Mouse (Mus musculus) lung, postnatal 25 days (tissue): ENCODE results near the gene Baz2b.
"Not testable (repeated sequence)": the region's sequence is repeated elsewhere in the genome, so short reads cannot be mapped to it uniquely, and the experiment has no call there.

Source experiments
- DNase-seq: peaks from one replicate; pipeline ENCODE4 v3.0.0; 2022; ENCODE audit warnings: low spot score

Gene Baz2b

DNA sequence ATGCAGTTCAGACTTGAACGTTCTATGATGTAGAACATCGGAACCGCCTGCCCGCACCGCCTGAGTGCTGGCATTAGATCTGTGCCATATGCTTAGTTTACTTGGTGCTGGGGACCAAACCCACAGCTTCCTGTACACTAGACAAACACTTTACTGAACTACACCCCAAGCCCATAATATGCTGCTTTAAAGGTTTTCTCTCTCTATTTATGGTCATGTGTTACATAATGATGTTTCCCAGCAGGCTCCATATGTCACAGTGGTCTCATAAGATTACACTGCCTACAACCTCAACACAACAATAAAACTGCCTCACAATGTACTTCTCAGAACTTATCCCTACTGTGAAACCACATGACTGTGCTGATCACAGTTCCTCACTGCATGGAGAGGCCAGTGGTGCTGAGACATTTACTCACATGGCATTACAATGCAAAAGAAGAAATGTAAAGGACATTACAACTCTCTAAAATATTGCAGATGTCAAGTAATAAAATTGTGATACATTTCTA lies 9.5 kb downstream of the Baz2b start:
- no peak for DNase-seq

DNA sequence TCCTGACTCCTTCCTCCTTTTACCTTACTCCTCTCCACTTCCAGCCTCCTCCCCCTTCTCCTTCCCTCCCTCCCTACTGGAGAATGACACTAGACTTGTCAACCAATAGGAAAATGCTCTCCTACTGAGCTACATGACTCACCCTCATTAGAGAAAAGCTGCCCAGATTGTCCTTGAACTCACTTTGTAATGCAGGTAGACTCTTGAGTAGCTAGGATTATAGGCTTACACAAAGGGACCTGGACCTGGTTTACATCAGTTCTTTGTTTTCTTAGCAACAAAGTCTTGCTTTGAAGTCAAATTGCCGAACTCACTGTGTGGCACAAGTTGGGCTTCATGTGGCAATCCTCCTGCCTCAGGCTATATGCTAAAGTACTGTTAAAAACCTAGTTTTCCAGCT lies 12.8 kb downstream of the Baz2b start:
- DNase-seq = no peak

GRCm38 (mm10) chr2:60181696-60182095 lies 27.9 kb downstream of the Baz2b start:
- DNase-seq = no peak

- DNase-seq = no peak
These were observed 32.1 kb downstream of the Baz2b start for GRCm38 (mm10) chr2:60177490-60177889.

GRCm38 (mm10) chr2:60176087-60176486 lies 33.6 kb downstream of the Baz2b start:
- peak; percentile 40 for DNase-seq

DNA sequence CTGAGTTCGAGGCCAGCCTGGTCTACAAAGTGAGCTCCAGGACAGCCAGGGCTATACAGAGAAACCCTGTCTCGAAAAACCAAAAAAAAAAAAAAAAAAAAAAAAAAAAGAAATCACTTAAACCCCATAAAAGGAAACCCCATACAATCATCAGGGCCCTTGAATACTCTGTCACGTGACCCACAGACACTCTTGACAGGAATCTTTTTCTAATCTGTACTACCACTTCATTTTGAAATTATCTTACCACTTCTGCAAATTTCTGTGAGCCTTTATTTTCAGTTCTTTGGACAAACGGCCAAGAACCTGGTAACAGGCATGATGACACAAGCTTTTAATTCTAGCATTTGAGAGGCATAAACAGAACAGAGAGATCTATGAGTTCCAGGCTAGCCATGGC lies 34.6 kb downstream of the Baz2b start:
- DNase-seq = no peak

DNA sequence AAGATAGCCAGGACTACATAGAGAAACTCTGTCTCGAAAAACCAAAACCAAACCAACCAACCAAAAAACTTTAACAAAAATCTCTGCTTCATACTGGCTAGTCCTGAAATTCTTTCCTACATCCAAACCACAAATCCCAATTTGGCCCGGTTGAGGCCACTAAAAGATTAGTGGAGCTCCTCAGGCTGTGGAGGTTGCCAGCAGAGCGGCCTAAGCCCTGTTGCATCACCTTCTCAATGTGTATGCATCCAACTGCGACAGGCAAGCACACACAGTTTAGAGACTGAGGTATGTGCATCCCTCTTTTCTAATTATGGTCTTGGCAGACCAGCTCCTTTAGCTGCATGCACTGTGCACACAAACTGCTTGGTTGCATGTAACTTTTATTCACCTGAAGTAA lies 36.0 kb downstream of the Baz2b start:
- no peak for DNase-seq

GRCm38 (mm10) chr2:60173190-60173589 lies 36.4 kb downstream of the Baz2b start:
- DNase-seq = no peak

DNA sequence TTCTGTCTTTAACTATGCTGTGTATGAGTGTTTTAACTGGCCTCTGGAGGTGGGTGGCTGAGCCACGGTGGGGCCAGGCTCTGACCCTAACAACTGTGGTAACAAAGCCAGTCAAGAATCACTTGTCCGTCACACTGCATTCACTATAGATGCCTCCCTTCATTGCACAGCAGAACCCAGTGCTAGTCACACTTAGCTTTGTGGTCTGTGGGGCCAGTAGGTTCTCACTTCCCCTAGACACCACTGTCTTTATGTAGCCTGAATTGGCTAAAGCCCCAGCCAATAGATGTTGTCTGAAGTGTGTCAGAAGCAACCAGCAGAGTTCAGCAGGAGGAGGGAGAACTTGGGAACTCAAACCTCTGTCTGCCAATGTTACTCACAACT lies 37.1 kb downstream of the Baz2b start:
- DNase-seq = peak; percentile 64

DNA sequence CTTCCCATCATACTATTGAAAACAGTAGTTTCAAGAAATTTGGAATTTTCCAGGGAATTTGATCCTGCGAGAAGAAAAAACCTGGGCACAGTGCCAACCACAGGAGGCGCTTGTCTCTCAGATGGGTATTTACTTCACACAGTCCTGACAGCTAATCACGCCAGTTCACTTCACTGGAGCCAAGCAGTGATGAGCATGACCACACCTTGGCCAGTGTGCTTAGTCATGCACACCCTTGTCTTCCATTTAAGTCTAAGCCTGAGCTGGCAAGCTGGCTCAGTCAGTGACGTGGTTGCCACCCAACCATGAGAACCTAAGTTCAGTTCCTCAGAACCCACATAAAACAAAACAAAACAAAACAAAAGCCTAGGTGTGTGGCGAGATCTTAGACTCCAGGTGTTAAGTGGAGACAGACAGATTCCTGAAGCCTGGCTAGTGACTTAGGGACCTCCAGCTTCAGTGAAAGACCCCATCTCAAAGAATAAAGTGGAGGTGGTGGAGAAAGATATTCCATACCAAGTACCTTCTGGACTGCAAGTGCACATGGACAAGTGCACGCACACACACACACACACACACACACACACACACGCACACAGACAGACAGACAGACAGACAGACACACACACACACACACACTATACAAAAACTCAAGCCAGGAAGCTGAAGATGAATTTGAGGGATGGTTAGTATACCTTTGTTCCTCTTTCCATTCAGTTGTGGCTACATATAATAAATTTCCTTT lies 37.7 kb downstream of the Baz2b start:
- peak; percentile 35 for DNase-seq

GRCm38 (mm10) chr2:60166878-60167277 lies 42.8 kb downstream of the Baz2b start:
- DNase-seq = no peak

- DNase-seq = no peak
These were observed 44.0 kb downstream of the Baz2b start for GRCm38 (mm10) chr2:60165679-60166078.

DNA sequence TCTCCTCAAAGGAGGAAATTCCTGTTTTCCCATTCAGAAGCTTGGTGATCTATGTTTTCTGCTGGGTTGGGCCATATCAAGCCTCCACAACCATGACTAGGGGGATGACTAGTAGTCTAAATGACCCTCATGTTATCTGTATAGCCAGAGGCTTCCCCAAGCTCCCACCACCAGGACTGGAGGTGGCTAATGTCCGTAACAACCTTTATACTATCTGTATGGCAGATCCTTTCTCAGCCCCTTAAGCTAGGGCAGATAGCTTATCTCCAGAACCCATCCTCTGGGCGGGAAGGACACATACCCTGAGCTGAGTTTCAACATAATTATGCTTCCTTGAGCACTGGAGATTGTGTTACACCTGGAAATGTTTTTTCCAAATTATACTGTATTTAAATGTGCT lies 45.9 kb downstream of the Baz2b start:
- no peak for DNase-seq

GRCm38 (mm10) chr2:60152481-60152880 lies 57.2 kb downstream of the Baz2b start:
- no peak for DNase-seq

DNA sequence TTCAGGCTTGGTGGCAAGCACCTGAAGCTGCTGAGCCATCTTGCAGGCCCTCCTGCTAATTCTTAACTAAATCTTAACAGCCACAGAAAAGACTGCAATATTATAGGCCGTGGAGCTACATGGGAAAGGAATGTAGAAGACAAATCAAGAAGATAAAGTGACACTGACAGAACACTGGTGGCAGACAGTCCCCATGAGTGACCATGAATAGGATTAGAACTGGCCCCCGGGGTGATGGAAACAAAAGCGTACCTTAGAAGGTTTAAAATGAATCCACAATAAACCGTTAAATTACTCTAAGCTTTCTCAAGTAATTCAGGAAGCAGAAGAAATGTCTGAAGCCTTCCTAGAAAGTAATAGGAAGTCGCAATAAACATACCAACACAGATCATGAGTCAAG lies 61.0 kb downstream of the Baz2b start:
- no peak for DNase-seq

DNA sequence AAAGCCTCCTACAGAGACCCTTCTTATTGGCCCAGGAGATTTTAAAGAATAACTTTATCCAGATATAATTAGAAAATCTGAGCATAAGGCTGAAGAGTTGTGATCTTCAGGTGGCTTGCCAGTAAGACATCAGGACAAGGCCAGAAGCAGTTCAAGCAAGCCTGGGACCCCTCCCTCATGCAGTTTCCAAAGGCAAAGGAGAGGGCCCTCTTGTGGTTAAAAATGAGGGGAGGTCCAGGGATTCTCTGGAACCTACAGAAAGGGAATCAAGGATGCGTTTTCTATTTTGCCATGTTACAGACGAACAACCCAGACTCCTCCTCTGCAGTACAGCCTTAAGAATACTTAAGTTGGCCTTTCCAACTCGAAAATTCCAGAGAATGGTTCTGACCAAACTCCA lies 62.2 kb downstream of the Baz2b start:
- DNase-seq = no peak

- DNase-seq = no peak
These were observed 63.9 kb downstream of the Baz2b start for GRCm38 (mm10) chr2:60145742-60146141.

GRCm38 (mm10) chr2:60143383-60143782 lies 66.3 kb downstream of the Baz2b start:
- DNase-seq = no peak

DNA sequence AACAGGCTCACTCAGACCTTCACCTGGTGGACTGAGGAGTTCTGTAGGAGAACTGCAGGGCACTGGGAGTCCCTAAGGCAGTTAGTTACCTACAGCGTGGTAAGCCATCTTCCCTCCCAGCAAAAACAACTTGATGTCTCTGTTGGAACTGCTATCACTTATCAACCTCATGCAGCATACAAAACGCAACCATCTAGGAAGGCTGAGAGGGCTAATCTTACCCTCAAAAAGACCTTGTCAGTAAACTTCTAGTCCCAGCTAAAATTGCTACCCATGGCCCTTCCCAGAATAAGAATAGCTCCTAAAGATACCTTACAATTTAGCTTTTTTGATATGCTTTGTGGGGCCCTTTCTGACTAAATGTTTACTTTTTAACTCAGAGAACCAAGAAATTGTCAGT lies 67.4 kb downstream of the Baz2b start:
- no peak for DNase-seq

DNA sequence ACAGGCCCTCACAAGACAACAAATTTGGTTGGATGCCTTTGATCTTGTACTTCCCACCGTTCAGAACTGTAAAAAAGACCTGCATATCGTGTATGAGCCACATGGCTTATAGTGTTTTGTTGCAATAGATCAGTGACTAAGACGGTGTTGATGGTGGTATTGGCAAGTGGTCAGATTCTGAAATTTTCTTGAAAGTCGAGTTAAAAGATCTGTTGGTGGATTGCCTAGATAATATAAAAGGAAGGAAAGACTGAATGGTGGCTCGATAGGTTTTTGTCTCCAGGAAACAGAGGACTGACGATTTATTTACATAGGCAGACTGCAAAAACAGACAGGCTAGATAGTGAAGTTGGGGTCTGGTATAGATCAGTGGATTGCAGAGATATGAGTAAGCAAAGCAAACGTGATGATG lies 70.9 kb downstream of the Baz2b start:
- no peak for DNase-seq

DNA sequence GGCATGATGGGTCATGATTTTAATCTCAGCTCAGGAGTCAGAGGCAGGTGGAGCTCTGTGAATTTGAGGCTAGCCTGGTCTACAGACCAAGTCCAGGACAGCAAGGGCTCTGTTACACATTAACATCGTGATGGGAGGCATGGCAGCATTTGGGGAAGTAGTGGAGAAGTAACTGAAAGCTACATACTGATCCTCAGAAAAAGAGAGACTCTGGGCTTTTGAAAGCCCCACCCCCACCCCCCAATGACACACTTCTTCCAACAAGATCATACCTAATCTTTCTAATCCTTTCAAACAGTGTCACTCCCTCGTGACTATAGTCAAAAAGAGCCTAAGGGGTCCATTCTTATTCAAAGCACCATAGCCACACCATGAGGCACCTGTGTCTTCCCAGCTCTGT lies 73.8 kb downstream of the Baz2b start:
- DNase-seq = no peak

DNA sequence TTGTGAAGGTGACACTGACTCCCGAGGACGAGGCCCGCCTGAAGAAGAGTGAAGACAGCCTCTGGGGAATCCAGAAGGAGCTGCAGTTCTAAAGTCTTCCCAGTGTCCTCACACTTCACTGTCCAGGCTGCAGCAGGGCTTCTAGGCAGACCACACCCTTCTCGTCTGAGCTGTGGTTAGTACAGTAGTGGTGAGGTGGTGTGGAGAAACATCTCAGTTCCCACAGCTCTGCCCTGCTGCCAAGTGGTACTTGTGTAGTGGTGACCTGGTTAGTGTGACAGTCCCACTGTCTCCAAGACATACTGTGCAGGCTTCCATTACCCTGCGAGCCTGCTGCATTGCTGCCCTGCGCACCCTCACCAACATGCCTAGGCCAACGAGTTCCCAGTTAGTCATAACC lies 74.7 kb downstream of the Baz2b start:
- not testable (repeated sequence) for DNase-seq

- DNase-seq = no peak
These were observed 76.6 kb downstream of the Baz2b start for GRCm38 (mm10) chr2:60133072-60133471.
